Mouse (Mus musculus) thymus, adult 2 months (tissue): ENCODE results near the gene Psap. TPM values are rescaled to one million over a fixed set of nuclear protein-coding genes. Genes with fewer than 3 reads are reported as not detected.
"Not testable (repeated sequence)": the region's sequence is repeated elsewhere in the genome, so short reads cannot be mapped to it uniquely, and the experiment has no call there.

ENCODE experiments used
- DNase-seq: peaks from one replicate; pipeline ENCODE4 v3.0.0; 2021
- H3K27ac ChIP-seq: fragments of 200-500 bp; 2 replicates; pipeline ENCODE4 v1.5.1; 2012; ENCODE audit warnings: low read length, control low read depth; ENCODE audit not compliant: control insufficient read depth, insufficient read depth
- H3K27me3 ChIP-seq: fragments of 200-500 bp; 2 replicates; pipeline ENCODE4 v1.6.1; 2012; ENCODE audit warnings: mild to moderate bottlenecking, low read length, moderate library complexity, mixed read lengths; ENCODE audit not compliant: control insufficient read depth, insufficient read depth
- H3K36me3 ChIP-seq: fragments of 200-500 bp; 2 replicates; pipeline ENCODE4 v1.6.1; 2012; ENCODE audit warnings: mild to moderate bottlenecking, low read length, moderate library complexity; ENCODE audit not compliant: control insufficient read depth, insufficient read depth
- H3K4me1 ChIP-seq: fragments of 200-500 bp; replicated peaks from 2 replicates; pipeline ENCODE4 v1.6.1; 2012; ENCODE audit warnings: low read length; ENCODE audit not compliant: control insufficient read depth, insufficient read depth
- H3K4me3 ChIP-seq: fragments of 200-500 bp; 2 replicates; pipeline ENCODE4 v1.5.1; 2012; ENCODE audit warnings: mild to moderate bottlenecking, low read length, control low read depth, moderate library complexity; ENCODE audit not compliant: control insufficient read depth, insufficient read depth
- CTCF ChIP-seq: fragments of 200-500 bp; IDR thresholded peaks from 2 replicates; pipeline ENCODE4 v1.5.1; 2012; ENCODE audit warnings: mild to moderate bottlenecking, control low read depth, low read length, moderate library complexity, borderline replicate concordance; ENCODE audit not compliant: control insufficient read depth, poor library complexity, insufficient read depth; ENCODE audit errors: extremely low read depth
- POLR2A ChIP-seq: fragments of 200-500 bp; IDR thresholded peaks from 2 replicates; pipeline ENCODE4 v1.6.1; 2012; ENCODE audit warnings: mild to moderate bottlenecking, low read length, control low read depth, moderate library complexity; ENCODE audit not compliant: control insufficient read depth, poor library complexity, insufficient read depth; ENCODE audit errors: extremely low read depth
- WGBS: fragments of 180-500 bp; shearing (Covaris S2); methylation state at CpG from one replicate; pipeline ENCODE4 v1.1.7; 2018; 5-methylcytosine and 5-hydroxymethylcytosine counted together
- polyA plus RNA-seq: library from polyadenylated mRNA; depleted of rRNA; stranded (reverse); fragments of >200 nt; gene quantifications from 2 replicates; pipeline ENCODE4 v1.2.3, GENCODE M21; 2012

Psap gene
- polyA plus RNA-seq, 1 experiment = 1,921 TPM

GRCm38 (mm10) chr10:60240416-60240815 is 37.0 kb upstream of the Psap start:
- TF ChIP-seq POLR2A (no peak), CTCF (no peak)

DNA sequence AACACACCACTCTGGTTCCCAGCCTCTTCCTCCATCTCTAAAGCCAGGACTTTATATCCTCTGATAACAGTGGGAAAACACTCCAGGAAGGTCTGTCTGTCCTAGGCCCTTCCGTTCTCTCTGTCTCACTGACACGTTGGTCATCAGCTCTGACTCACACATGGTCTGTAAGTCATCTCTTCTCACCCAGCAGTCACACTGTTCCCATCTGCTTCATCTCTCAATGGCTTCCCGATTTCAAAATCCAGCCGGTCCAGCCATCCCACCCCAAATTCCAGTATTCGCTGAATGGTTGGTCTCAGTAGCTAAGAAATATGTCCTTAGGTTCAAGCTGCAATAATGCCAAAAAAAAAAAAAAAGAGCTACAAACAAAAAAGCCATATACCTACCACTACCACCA is 33.5 kb upstream of the Psap start:
- TF ChIP-seq POLR2A = no peak
- no peak for TF ChIP-seq CTCF
- no peaks in the 10 kb centered on the region for H3K27me3 ChIP-seq
- H3K36me3 ChIP-seq = no peaks in the 10 kb centered on the region
- H3K4me3 ChIP-seq = no peak overlapping the region
- 97% methylated on average over 5 of the region's 5 CpGs for WGBS
- DNase-seq = no peak
- H3K4me1 ChIP-seq = 0 out of 2 replicates have a peak, but pooled peaks cover 2% of the 10 kb centered on the region
- no peak overlapping the region for H3K27ac ChIP-seq

More at GRCm38 (mm10) chr10:60240416-60240815, 37.0 kb upstream of the Psap start:
- Histone ChIP-seq H3K27me3 (no peaks in the 10 kb centered on the region), H3K4me1 (no peaks in the 10 kb centered on the region), H3K36me3 (no peaks in the 10 kb centered on the region), H3K4me3 (no peak overlapping the region), H3K27ac (no peak overlapping the region)
- no peak for DNase-seq
- 94% methylated on average over 6 of the region's 6 CpGs for WGBS

GRCm38 (mm10) chr10:60245041-60245440 is 32.4 kb upstream of the Psap start:
- Histone ChIP-seq H3K36me3 (no peaks in the 10 kb centered on the region), H3K4me3 (no peak overlapping the region), H3K27me3 (no peaks in the 10 kb centered on the region), H3K27ac (no peak overlapping the region), H3K4me1 (0 out of 2 replicates have a peak, but pooled peaks cover 2% of the 10 kb centered on the region)
- no peak for TF ChIP-seq POLR2A
- TF ChIP-seq CTCF = peak; percentile 84; the same call in 1 of the 2 replicates
- WGBS = 4% methylated on average over 8 of the region's 8 CpGs
- DNase-seq = peak; percentile 90

DNA sequence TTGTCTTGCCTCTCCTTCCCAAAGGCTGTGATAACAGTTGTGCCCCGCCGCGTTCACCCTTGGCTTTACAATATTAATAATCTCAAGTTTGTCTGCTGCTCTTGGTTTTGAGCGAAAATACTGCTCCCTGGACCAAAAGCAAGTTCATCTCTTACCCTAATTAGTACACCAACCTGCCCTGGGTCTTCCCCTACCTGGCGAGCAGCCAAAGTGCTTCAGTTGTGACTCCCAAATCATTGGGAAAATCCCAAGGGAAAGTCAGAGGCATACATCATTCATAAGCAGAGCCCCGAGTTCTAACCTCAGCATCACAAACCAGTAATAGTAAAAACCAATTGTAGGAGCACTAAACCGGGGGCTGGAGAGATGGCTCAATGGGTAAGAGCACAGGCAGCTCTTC is 31.8 kb upstream of the Psap start:
- 0 out of 2 replicates have a peak, but pooled peaks cover 2% of the 10 kb centered on the region for H3K4me1 ChIP-seq
- TF ChIP-seq CTCF (no peak), POLR2A (no peak)
- no peaks in the 10 kb centered on the region for H3K36me3 ChIP-seq
- DNase-seq = no peak
- no peaks in the 10 kb centered on the region for H3K27me3 ChIP-seq
- WGBS = 89% methylated on average over 7 of the region's 7 CpGs
- H3K27ac ChIP-seq = no peak overlapping the region
- no peak overlapping the region for H3K4me3 ChIP-seq

- no peak overlapping the region for H3K27ac ChIP-seq
- no peak overlapping the region for H3K4me3 ChIP-seq
- no peaks in the 10 kb centered on the region for H3K36me3 ChIP-seq
- no peak for TF ChIP-seq POLR2A
- peak; percentile 59; the same call in 1 of the 2 replicates for TF ChIP-seq CTCF
- DNase-seq = peak; percentile 71
- 69% methylated on average over 5 of the region's 5 CpGs for WGBS
- H3K27me3 ChIP-seq = no peaks in the 10 kb centered on the region
- 0 out of 2 replicates have a peak, but pooled peaks cover 2% of the 10 kb centered on the region for H3K4me1 ChIP-seq
These were observed 30.9 kb upstream of the Psap start for GRCm38 (mm10) chr10:60246519-60246918.

- H3K27ac ChIP-seq = not testable (repeated sequence)
- WGBS = 96% methylated on average over 3 of the region's 3 CpGs
These were observed 29.1 kb upstream of the Psap start for GRCm38 (mm10) chr10:60248345-60248744.

GRCm38 (mm10) chr10:60250426-60250965 is 26.9 kb upstream of the Psap start:
- no peak overlapping the region for H3K27ac ChIP-seq
- H3K27me3 ChIP-seq = no peaks in the 10 kb centered on the region
- TF ChIP-seq CTCF (no peak), POLR2A (no peak)
- H3K4me3 ChIP-seq = no peak overlapping the region
- no peak for DNase-seq
- WGBS = 94% methylated on average over 13 of the region's 13 CpGs
- 0 out of 2 replicates have a peak, but pooled peaks cover 2% of the 10 kb centered on the region for H3K4me1 ChIP-seq
- no peaks in the 10 kb centered on the region for H3K36me3 ChIP-seq

More at GRCm38 (mm10) chr10:60248345-60248744, 29.1 kb upstream of the Psap start:
- H3K27me3 ChIP-seq, H3K36me3 ChIP-seq, DNase-seq, H3K4me1 ChIP-seq, H3K4me3 ChIP-seq: not testable (repeated sequence)
